Mouse (Mus musculus): ENCODE data around the gene Fbxo34. TPM values are rescaled to one million over a fixed set of nuclear protein-coding genes. Genes with fewer than 3 reads are reported as not detected.

Fbxo34 gene
- polyA plus RNA-seq, 1 experiment = 7.0 TPM

DNA sequence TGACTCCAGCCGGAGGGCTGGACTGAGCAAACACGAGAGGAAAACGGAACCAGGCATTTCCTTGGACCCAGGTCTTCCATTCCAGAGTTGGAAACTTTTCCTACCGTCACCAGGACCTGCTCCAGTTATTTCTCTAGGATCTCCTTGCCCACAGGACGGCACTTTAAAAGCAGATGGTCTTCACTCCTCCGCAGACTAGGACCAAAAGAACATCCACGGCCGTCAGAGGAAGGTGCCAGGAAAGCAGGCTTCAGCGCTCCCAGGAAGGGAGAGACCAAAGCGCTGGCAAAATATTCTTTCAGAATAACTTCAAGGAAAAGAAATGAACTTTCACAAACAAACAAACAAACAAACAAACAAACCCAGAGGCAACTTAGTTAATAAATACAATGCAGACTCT, 14.2 kb downstream of the Fbxo34 start:
- Histone ChIP-seq H3K27me3 (ENCODE audit: control insufficient read depth) (peaks cover 49% of the 10 kb centered on the region), H3K4me1 (ENCODE audit: control insufficient read depth) (peaks cover 3% of the 10 kb centered on the region; the same call in 1 of the 2 replicates), H3K9me3 (ENCODE audit: control insufficient read depth, low read length) (no peaks in the 10 kb centered on the region), H3K4me3 (replicated peaks) (no peak overlapping the region), H3K36me3 (ENCODE audit: control insufficient read depth) (no peaks in the 10 kb centered on the region)
- TF ChIP-seq GATA1 (IDR thresholded peaks at IDR 0.05; ENCODE audit: low read length) = no peak
- no peak for TF ChIP-seq TAL1 (IDR thresholded peaks at IDR 0.05; ENCODE audit: low read length)

- H3K27me3 ChIP-seq (ENCODE audit: control insufficient read depth) = peaks cover 46% of the 10 kb centered on the region
- no peak overlapping the region for H3K4me3 ChIP-seq (replicated peaks)
- TF ChIP-seq GATA1 (IDR thresholded peaks at IDR 0.05; ENCODE audit: low read length) (no peak), TAL1 (IDR thresholded peaks at IDR 0.05; ENCODE audit: low read length) (no peak)
- H3K36me3 ChIP-seq (ENCODE audit: control insufficient read depth) = no peaks in the 10 kb centered on the region
- peaks cover 3% of the 10 kb centered on the region; the same call in 1 of the 2 replicates for H3K4me1 ChIP-seq (ENCODE audit: control insufficient read depth)
- H3K9me3 ChIP-seq (ENCODE audit: control insufficient read depth, low read length) = no peaks in the 10 kb centered on the region
These were observed 15.4 kb downstream of the Fbxo34 start for GRCm38 (mm10) chr14:47465468-47466175.

GRCm38 (mm10) chr14:47472359-47472742, 22.1 kb downstream of the Fbxo34 start:
- peaks cover 42% of the 10 kb centered on the region for H3K4me1 ChIP-seq (ENCODE audit: control insufficient read depth)
- peaks cover 38% of the 10 kb centered on the region for H3K36me3 ChIP-seq (ENCODE audit: control insufficient read depth)
- H3K4me3 ChIP-seq (replicated peaks) = peak overlapping the region; percentile 99
- TF ChIP-seq TAL1 (IDR thresholded peaks at IDR 0.05; ENCODE audit: low read length) = no peak
- no peak for TF ChIP-seq GATA1 (IDR thresholded peaks at IDR 0.05; ENCODE audit: low read length)
- no peaks in the 10 kb centered on the region for H3K9me3 ChIP-seq (ENCODE audit: control insufficient read depth, low read length)
- peaks cover 8% of the 10 kb centered on the region for H3K27me3 ChIP-seq (ENCODE audit: control insufficient read depth)

- H3K9me3 ChIP-seq (ENCODE audit: control insufficient read depth, low read length) = no peaks in the 10 kb centered on the region
- H3K27me3 ChIP-seq (ENCODE audit: control insufficient read depth) = peaks cover 3% of the 10 kb centered on the region
- H3K36me3 ChIP-seq (ENCODE audit: control insufficient read depth) = peaks cover 42% of the 10 kb centered on the region
- peak overlapping the region; percentile 99 for H3K4me3 ChIP-seq (replicated peaks)
- TF ChIP-seq GATA1 (IDR thresholded peaks at IDR 0.05; ENCODE audit: low read length) = no peak
- no peak for TF ChIP-seq TAL1 (IDR thresholded peaks at IDR 0.05; ENCODE audit: low read length)
- H3K4me1 ChIP-seq (ENCODE audit: control insufficient read depth) = peaks cover 46% of the 10 kb centered on the region
These were observed 22.7 kb downstream of the Fbxo34 start for GRCm38 (mm10) chr14:47472743-47473546.

DNA sequence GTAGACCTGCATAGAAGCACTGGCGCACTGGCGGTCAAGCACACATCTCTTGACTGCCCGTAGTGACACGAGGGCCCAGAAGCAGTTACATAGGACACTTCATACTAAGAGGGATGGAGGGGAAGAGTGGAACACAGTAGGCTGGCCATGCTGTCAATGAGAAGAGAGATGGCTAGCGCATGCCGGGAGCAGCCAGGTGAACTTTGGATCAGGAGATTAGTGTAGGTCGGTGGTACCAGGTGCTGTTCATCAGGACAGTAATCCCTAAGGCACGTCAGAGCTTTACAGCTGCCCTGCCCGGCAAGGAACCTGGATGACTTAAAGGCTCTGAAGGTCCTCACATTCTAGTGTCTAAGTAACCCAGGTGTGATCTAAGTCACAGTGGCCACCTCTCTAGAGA, 23.7 kb downstream of the Fbxo34 start:
- TF ChIP-seq GATA1 (IDR thresholded peaks at IDR 0.05; ENCODE audit: low read length) (no peak), TAL1 (IDR thresholded peaks at IDR 0.05; ENCODE audit: low read length) (no peak)
- peak overlapping the region; percentile 99 for H3K4me3 ChIP-seq (replicated peaks)
- H3K9me3 ChIP-seq (ENCODE audit: control insufficient read depth, low read length) = no peaks in the 10 kb centered on the region
- H3K27me3 ChIP-seq (ENCODE audit: control insufficient read depth) = 0 out of 2 replicates have a peak, but pooled peaks cover 2% of the 10 kb centered on the region
- peaks cover 51% of the 10 kb centered on the region for H3K4me1 ChIP-seq (ENCODE audit: control insufficient read depth)
- H3K36me3 ChIP-seq (ENCODE audit: control insufficient read depth) = peaks cover 49% of the 10 kb centered on the region

DNA sequence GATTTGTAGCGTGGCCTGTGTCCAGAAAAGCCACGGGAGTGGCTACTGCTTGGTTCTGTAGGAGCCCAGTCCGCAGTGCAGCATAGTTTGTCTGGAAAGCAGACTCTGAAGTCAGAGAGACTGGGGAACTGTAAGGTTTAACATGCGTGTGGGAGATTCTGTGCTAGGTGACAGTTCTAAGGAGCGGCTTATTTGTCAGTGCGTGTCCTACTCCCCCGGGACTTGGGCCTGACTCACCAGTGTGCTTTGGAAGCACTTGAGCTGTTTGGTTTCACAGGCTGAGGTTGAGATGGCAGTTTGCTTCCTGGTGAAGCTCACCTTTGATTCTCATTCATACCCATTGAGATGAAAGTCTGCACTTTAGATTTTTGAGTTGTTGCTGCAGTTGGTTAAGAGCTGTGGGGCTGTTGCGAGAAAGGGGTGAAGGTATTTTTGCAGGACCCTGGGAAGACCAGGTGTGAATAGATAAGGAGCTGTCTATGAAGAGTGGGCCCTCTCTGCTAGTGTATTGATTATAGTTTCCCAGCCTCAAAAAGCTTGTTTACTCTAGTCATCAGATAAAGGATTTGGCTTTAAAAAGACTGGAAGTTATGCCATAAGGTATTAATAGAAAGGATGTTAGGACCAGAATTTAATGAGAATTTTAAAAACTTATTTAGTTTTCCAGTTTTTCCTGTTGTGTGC, 24.5 kb downstream of the Fbxo34 start:
- H3K4me1 ChIP-seq (ENCODE audit: control insufficient read depth) = peaks cover 58% of the 10 kb centered on the region
- TF ChIP-seq GATA1 (IDR thresholded peaks at IDR 0.05; ENCODE audit: low read length) (peak; percentile 60; the same call in 1 of the 2 replicates), TAL1 (IDR thresholded peaks at IDR 0.05; ENCODE audit: low read length) (peak; percentile 53)
- H3K36me3 ChIP-seq (ENCODE audit: control insufficient read depth) = peaks cover 57% of the 10 kb centered on the region
- H3K4me3 ChIP-seq (replicated peaks) = peak overlapping the region; percentile 99
- H3K27me3 ChIP-seq (ENCODE audit: control insufficient read depth) = no peaks in the 10 kb centered on the region
- H3K9me3 ChIP-seq (ENCODE audit: control insufficient read depth, low read length) = no peaks in the 10 kb centered on the region

DNA sequence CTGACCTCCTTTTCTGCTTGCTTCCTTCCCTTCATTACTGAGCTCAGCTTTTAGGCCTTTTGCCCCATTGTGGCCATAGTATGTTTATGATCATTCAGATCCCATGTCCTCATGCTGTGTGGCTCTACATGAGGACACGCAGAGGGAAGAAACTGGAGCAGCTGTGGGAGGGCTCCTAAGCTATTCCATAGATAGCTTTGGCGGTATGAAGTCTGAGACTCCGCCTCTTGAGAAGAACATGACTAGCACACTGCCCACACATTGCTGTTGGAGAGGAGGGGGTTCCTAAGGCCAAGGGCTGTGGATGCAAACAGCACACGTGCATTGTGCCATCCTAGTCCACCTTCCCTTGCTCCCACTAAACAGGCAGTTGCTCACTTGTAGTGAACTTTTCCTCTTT, 26.0 kb downstream of the Fbxo34 start:
- peak overlapping the region; percentile 99 for H3K4me3 ChIP-seq (replicated peaks)
- H3K4me1 ChIP-seq (ENCODE audit: control insufficient read depth) = peaks cover 63% of the 10 kb centered on the region
- TF ChIP-seq TAL1 (IDR thresholded peaks at IDR 0.05; ENCODE audit: low read length) (no peak), GATA1 (IDR thresholded peaks at IDR 0.05; ENCODE audit: low read length) (no peak)

GRCm38 (mm10) chr14:47477711-47478110, 27.5 kb downstream of the Fbxo34 start:
- no peaks in the 10 kb centered on the region for H3K27me3 ChIP-seq (ENCODE audit: control insufficient read depth)
- H3K36me3 ChIP-seq (ENCODE audit: control insufficient read depth) = peaks cover 77% of the 10 kb centered on the region
- no peak for TF ChIP-seq GATA1 (IDR thresholded peaks at IDR 0.05; ENCODE audit: low read length)
- TF ChIP-seq TAL1 (IDR thresholded peaks at IDR 0.05; ENCODE audit: low read length) = no peak
- H3K9me3 ChIP-seq (ENCODE audit: control insufficient read depth, low read length) = no peaks in the 10 kb centered on the region
- H3K4me1 ChIP-seq (ENCODE audit: control insufficient read depth) = peaks cover 66% of the 10 kb centered on the region
- H3K4me3 ChIP-seq (replicated peaks) = no peak overlapping the region

More for the DNA sequence above, 26.0 kb downstream of the Fbxo34 start:
- no peaks in the 10 kb centered on the region for H3K9me3 ChIP-seq (ENCODE audit: control insufficient read depth, low read length)
- peaks cover 68% of the 10 kb centered on the region for H3K36me3 ChIP-seq (ENCODE audit: control insufficient read depth)
- H3K27me3 ChIP-seq (ENCODE audit: control insufficient read depth) = no peaks in the 10 kb centered on the region

- TF ChIP-seq TAL1 (IDR thresholded peaks at IDR 0.05; ENCODE audit: low read length) (no peak), GATA1 (IDR thresholded peaks at IDR 0.05; ENCODE audit: low read length) (no peak)
- peaks cover 55% of the 10 kb centered on the region for H3K4me1 ChIP-seq (ENCODE audit: control insufficient read depth)
- H3K36me3 ChIP-seq (ENCODE audit: control insufficient read depth) = peaks cover 83% of the 10 kb centered on the region
- H3K27me3 ChIP-seq (ENCODE audit: control insufficient read depth) = no peaks in the 10 kb centered on the region
- H3K9me3 ChIP-seq (ENCODE audit: control insufficient read depth, low read length) = no peaks in the 10 kb centered on the region
- H3K4me3 ChIP-seq (replicated peaks) = no peak overlapping the region
These were observed 32.0 kb downstream of the Fbxo34 start for GRCm38 (mm10) chr14:47482200-47482599.

All from erythroblast, embryonic 14.5 days (primary cell).